Mouse (Mus musculus): ENCODE results near the gene Nsg2.
A peak's percentile ranks its signal among the peaks of the same experiment; 100 is the strongest.
"Not testable (repeated sequence)": the region's sequence is repeated elsewhere in the genome, so short reads cannot be mapped to it uniquely, and the experiment has no call there.

Nsg2 gene

DNA sequence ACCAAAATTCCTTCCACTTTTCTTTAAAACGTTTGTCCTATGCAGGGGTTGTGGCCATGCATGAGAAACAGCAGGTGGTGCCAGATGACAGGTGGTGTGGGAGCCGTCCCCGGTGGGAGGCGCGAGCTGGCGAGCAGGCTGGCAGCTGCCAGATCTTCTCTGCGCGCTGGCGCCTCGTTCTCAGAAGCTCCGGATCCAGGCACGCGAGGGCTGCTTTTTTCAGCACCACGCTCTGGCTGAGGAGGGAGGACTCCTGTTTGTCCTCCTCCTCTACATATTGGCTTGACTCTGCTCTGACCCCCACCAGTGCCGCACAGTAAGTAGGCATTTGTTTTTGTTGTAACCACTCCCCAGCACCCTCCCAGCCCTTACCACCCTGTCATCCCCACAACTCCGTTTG is at the start of gene Nsg2:
TSS of gene Nsg2 (plus strand) at position 183 of the 400 bp plus-strand sequence.
- peak; percentile 30 to 49 for DNase-seq

- no peak for DNase-seq
These were observed 40.2 kb upstream of the Nsg2 start for GRCm38 (mm10) chr11:31960071-31960470.

- DNase-seq: no peak
These were observed 36.3 kb upstream of the Nsg2 start for GRCm38 (mm10) chr11:31963993-31964392.

DNA sequence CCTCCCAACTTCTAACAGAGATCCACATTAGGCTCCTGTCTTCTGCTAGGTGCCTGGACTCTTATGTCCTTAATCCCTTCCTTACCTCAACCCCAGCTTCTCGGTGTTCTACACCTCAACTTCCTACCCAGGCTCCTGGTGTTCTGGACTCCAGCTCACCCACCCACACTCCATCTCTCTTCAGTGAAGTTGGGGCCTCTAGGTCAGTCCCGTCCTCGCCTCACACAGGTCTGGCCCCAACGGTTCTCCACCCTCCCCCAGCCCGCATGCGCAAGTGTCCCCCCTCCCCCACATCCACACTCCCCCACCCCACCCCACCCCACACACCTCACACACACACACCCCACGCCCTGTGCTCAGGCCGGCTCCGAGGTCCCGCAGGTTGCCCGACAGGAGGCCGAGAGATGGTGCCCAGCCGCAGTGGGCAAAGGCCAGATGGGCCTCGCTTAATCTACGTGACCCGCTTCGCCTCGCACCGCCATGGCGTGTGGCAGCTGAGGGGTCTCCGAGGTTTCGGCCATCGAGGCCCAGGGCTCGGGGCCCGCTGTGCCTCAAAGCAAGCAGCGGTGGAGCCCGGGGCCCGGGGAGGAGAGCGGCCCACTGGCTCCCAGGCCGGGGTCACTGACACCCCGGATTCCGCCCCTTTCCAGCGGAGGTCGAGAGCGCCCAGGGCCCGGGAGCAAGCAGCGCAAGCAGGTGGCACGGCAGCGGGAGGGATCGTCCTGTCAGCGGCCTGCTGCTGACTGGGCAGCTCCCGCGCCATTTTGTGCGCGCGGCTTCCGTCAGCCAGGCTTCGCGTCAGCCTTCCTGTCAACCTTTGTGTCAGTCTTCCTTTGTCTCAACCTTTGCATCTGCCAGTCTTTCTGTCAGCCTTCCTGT is 34.8 kb upstream of the Nsg2 start, which contains the start of gene 4930524B15Rik:
TSS of gene 4930524B15Rik (plus strand) at position 337 of the 879 bp plus-strand sequence.
- no peak for DNase-seq

DNA sequence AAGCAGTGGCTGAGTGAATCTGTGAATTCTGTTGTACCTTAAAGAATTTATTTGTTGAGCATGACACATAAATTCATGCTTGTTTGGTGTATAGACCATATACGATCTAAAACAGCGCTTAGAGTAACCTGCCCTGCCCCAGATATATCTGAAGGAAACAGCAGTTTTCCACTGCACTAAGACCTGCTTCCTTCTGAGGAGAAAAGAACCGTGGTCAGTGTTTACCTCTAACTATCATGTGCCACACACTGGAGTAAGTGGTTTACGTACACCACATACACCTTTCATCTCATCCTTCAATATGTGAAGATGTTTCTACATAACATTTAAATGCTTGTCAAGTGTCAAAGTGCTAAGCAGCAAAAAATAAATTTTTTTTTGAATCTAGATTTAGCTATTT is 26.1 kb upstream of the Nsg2 start:
- no peak for DNase-seq

- no peak for DNase-seq
These were observed 25.4 kb upstream of the Nsg2 start for GRCm38 (mm10) chr11:31974826-31975225.

- no peak for DNase-seq
These were observed 24.6 kb upstream of the Nsg2 start for GRCm38 (mm10) chr11:31975678-31976077.

DNA sequence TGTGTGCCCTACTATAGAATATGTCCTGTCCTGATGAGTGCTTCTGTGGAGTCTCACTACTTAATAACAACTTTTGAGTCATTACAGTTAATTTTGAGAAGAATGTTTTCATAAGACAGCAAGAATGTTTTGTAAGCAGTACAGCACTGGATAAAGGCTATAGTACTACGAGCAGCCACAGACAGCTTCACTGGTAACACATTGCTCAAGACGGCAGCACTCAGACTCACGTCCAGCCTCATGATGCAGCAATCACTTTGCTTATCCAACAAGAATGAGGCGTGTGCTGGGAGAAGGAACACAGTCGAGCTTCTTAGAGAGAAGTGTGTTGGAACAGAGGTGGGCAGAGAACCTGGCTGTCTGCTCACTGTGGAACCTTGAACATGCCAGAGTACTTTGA is 24.1 kb upstream of the Nsg2 start:
- DNase-seq: no peak

DNA sequence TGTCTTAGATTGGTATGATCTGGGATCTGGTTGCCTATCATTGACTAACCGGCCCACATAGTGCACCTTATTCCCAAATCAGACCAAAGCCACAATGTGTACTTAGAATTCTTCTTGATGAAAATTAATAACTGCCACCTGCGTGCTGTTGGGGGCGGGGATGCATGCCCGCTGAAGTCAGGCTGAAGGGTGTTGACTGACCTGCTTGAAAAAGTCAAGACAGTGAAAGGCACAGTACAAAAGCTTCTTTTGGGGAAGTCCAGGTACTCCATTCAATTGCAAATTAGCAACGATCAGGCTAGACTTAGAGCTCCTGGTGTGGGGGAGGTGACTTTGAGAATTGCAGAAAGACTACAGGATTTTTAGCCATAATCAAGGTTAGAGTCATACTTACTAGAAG is 20.2 kb upstream of the Nsg2 start:
- DNase-seq: not testable (repeated sequence)

DNA sequence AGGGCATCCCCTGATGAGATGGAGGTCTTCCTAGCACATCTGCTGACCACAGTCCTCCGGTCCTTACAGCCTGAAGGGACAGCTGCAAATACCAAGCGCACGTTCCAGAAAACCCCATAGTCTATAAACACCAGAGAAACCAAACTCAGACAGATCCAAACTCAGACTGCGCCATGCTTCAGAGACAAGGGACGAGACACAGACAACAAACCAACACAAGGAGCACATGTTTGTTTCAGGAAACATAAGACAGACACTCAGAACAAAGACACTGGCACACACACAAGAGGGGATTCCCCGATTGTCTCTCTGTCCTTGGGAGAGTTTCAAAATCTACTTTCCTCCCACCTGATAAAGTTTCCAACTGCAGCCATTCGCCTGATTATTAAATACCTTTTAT is 18.4 kb upstream of the Nsg2 start:
- no peak for DNase-seq

GRCm38 (mm10) chr11:31982247-31982943 is 17.9 kb upstream of the Nsg2 start:
- not testable (repeated sequence) for DNase-seq

DNA sequence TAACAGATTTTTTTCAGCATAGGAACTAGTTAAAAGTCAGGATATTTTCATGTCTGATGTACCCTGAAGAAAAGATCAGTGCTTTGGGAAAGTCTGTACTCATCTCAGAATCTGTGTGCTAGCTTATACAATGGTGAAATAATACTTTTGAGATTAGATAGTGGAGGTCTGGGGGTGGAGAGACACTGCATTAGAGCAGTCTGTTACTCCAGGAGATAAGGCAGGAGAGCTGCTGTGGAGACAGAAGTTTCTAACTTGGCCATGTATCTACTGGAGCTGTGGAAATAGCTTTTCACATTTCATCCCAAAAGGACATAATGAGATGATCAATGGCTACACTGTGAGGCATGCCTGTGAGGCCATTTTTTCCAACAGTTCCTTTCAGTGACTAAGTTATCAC is 17.0 kb upstream of the Nsg2 start:
- no peak for DNase-seq

DNA sequence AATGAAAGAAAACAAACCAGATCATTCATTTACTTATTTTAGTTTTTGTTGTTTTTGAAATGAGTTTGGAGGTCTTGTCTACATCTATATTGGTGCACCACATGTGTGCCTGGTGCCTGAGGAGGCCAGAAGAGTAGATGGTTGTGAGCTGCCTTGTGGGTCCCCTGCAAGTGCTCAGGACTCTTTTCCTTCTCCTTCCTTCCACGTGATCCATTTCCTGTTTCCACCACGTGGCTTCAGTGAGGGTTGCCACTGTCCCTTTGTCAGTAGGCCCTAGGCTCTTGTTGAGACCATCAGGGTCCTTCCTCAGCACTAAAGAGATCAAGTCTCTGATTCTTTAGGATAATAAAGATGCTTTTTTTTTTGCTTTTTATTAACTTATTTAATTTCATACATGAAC is 15.5 kb upstream of the Nsg2 start:
- DNase-seq: no peak

- no peak for DNase-seq
These were observed 7.7 kb upstream of the Nsg2 start for GRCm38 (mm10) chr11:31992535-31992934.

DNA sequence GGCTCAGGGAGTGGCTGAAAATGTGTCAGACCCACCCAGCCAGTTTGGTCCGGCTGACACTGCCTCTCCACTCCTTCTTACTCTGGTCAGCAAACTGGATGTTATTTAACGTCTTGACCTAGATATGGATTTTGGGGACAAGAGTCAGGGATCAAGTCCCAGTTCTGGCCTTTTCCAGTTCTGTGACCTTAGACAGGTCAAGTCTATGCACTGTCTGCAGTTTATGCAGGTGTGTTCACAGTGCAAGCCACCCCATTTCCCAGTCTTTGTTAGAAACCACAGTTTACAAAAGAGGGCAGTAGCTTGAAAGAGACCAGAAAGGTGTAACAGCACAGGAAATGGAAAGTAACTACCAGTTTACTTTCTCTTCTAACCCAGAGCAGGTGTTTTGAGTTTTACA is 547 bp upstream of the Nsg2 start:
- no peak for DNase-seq

DNA sequence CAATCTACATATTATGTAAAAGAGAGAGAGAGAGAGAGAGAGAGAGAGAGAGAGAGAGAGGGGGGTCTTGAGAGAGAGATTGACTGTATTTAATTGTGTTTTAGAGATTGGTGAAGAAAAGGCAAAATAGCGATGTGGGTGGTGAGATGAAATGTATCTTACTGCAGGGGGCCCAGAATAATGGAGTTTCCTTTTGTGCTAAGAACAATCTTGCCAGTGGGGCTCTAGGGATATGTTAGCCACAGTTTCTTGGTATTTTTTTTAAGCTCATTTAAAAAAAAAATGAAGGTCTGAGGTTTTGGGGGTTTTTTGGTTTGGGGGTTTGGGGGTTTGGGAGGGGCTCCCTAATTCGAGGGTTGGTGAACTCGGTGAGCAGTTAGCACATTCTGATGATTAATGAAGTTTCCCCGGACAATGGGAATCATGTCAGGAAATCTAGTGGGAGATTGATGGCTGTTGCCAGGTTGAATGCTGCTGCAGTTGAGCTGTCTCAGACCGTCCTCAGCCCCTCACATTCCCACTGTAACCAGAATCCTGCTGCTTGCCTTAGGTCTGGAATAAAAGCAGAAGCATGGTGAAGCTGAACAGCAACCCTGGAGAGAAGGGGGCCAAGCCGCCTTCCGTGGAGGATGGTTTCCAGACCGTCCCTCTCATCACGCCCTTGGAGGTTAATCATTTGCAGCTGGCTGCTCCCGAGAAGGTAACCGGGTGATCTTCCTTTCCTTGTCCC is 1.1 kb downstream of the Nsg2 start:
- DNase-seq: no peak

GRCm38 (mm10) chr11:32002670-32003072 is 2.4 kb downstream of the Nsg2 start:
- DNase-seq: no peak

- DNase-seq: not testable (repeated sequence)
These were observed 7.8 kb downstream of the Nsg2 start for GRCm38 (mm10) chr11:32008049-32008448.

GRCm38 (mm10) chr11:32008852-32009251 is 8.6 kb downstream of the Nsg2 start:
- DNase-seq: no peak

GRCm38 (mm10) chr11:32009961-32010662 is 9.8 kb downstream of the Nsg2 start:
- DNase-seq: no peak

DNA sequence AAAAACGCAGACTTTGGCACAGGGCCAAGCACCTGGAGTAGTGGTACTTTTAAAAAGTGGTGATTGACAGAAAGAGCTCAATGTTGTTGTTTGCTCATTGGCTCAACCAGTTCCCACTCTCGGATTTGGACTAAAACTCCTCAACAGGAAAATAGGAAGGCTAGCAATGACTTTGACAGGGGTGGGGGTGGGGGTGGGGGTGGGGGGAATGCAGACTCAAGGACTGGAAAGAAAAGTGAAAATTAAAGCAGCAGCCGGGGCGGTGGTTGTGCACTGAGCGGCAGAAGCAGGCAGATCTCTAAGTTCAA is 10.4 kb downstream of the Nsg2 start:
- no peak for DNase-seq

DNA sequence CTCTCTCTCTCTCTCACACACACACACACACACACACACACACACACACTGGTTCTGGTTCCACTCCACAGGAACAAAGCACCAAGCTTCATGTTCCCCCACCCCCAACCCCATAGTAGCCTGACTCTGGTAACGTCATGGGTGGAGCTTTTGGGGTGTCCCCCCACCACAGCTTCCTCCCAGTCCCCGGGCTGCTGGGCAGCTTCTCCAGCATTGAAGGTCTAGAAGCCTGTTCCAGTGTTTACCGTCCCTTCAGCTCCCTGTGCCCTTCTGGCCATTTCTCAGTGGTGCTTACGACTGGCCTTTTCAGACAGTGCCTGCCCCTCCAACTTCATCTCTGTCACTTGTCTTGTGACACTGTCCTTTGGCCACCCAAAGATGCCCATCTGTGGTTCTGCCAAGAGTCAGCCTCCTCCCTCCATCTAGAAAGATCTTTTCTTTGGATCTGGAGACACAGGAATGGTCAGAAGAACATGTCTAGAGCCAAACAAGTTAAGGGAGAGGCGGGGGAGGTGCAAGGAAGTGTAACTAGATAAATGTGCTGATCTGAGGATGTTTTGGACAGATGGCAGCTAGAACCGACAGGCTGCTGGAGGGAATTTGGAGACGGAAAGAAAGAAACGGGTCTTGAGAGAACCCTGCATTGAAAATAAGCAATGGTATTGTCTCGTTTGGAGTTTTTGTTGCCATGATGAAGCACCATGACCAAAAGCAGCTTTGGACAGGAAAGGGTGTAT is 11.8 kb downstream of the Nsg2 start:
- no peak for DNase-seq
